Mouse (Mus musculus) testis, postnatal 14 days (tissue): ENCODE results near the gene Syt9.

Experiments used
- DNase-seq: peaks from one replicate; pipeline ENCODE4 v3.0.0; 2021; ENCODE audit warnings: low spot score

Gene Syt9

DNA sequence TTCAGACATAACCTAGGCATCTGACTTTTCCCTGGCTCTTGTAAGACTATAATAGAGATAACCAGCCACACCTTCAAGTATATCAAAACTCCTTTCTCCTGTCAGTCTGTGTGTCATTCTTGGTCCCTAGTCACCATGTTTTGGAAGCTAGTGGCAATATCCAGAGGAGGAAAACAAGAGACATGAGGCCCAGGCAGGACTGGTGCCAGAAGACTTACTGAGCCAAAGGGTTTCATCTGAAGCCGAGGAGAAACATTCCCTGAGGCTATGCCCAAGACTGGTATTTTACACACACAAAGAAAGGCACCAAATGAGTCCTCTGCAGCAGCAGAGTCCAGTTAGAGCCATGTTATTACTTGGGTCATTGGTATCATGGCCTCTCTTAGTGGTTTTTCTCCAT is 174.5 kb downstream of the Syt9 start:
- no peak for DNase-seq

GRCm38 (mm10) chr7:107547872-107548271 is 177.3 kb downstream of the Syt9 start:
- DNase-seq = no peak

GRCm38 (mm10) chr7:107553461-107553860 is 182.9 kb downstream of the Syt9 start:
- no peak for DNase-seq

- DNase-seq = no peak
Measured at GRCm38 (mm10) chr7:107555906-107556305, 185.4 kb downstream of the Syt9 start.

GRCm38 (mm10) chr7:107560675-107561074 is 190.1 kb downstream of the Syt9 start:
- no peak for DNase-seq

GRCm38 (mm10) chr7:107561584-107561983 is 191.1 kb downstream of the Syt9 start:
- no peak for DNase-seq

GRCm38 (mm10) chr7:107563727-107564126 is 193.2 kb downstream of the Syt9 start:
- no peak for DNase-seq

GRCm38 (mm10) chr7:107567261-107567671 is 196.7 kb downstream of the Syt9 start, which contains the start of gene Olfml1:
TSS of gene Olfml1 (plus strand) at chr7:107567446.
- peak; percentile 30 for DNase-seq

DNA sequence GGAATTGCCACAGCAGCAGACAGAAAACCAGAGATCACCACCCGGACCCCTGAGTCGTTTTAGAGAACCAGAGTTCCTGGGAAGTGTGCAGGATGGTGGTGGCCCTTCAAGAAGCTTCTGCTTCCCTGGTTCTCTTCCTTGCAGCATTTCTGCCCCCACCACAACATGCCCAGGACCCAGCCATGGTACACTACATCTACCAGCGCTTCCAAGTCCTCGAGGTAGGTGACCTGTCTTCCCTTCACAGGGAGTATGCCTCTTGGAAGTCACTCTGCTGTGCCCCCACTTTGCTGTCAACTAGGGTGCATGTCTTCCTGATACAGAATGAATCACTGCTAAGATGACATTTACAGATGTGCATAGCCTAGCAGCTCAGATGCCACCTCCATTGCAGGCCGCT is 197.1 kb downstream of the Syt9 start:
- no peak for DNase-seq

DNA sequence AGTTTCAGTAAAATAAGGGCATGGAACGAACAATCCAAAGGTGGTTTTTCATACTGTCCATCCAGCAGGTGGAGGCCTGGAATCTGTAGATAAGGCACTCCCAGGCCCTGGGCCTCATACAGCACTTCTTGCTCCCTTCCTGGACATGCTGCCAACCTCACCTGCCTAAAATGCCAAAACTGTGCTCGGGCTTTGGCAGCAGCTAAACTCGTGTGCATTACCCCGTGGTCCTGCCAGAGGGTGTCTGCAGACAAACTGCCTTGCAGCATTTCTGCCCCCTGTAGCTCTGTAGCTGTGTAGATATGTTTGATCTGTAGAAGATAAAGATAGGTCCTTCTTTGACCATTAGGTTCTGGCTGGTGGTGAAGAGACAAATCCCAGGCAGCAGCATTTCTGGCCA is 198.4 kb downstream of the Syt9 start:
- DNase-seq = no peak

- DNase-seq = no peak
Measured at GRCm38 (mm10) chr7:107573856-107574255, 203.3 kb downstream of the Syt9 start.

- DNase-seq = no peak
Measured at GRCm38 (mm10) chr7:107574276-107574675, 203.7 kb downstream of the Syt9 start.

DNA sequence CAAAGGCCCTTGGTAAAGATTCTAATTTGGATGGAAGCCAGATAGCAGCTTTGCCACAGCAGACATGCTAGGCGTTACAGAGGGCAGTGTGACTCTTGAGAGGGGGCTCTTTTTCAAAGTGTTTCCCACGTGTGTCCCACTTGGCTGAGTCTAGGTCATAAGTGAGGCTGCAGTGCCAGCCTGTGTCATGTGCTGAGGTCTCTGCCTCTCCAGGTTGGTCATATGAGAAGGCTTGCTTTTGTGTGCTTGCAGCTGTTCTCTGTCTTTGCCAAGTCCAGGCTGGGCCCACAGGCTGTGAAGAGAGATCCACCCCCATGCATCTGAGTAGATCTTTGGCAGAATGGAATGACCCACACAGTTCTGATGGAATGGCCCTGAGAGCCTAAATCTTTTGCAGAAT is 222.1 kb downstream of the Syt9 start:
- no peak for DNase-seq

GRCm38 (mm10) chr7:107593904-107594303 is 223.4 kb downstream of the Syt9 start:
- no peak for DNase-seq

- peak; percentile 29 for DNase-seq
Measured at GRCm38 (mm10) chr7:107594325-107594856, 223.9 kb downstream of the Syt9 start.

- peak; percentile 91 for DNase-seq
Measured at GRCm38 (mm10) chr7:107594857-107595402, 224.4 kb downstream of the Syt9 start, which contains the start of gene Ppfibp2. TSS of gene Ppfibp2 (plus strand) at chr7:107595207.

DNA sequence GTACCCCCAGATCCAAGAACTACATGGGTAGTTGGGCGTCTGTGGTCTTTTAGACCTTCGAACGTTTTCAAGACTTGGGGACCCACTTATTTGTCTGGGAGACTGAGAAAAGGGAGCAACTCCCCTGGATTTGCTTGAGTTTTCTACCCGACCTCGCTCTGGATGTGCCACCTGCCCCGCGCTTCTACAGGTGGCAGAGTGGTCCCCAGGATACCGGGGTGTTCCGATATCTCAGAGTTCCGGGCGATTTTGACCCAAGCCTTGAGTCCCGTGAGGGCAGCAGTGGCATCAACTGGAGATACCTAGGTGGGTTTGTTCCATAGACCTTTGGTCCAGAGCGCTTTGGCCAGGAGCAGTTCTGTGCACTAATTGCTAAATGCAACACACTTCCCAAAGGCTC is 224.9 kb downstream of the Syt9 start:
- no peak for DNase-seq

DNA sequence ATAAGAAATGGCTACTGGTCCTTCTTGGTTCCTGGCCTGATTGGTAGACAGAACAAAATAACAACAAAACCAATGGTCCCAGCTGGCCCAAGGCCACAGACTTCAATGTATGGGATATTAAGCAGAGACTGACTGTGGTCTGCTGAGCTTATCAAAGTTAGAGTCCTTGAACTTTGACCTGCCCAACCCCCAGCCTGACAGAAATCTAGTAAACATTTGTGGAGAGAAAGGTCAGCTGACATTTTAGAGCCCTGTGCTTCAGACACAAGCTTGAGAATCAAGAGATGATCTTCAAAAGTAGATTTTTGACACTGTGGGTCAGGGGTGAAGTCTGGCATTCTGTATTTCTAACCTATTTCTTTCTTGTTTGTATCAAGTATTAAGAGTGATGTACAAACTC is 226.2 kb downstream of the Syt9 start:
- DNase-seq = no peak

GRCm38 (mm10) chr7:107597956-107598355 is 227.4 kb downstream of the Syt9 start:
- DNase-seq = no peak
